Mouse (Mus musculus) hindbrain, embryonic 16.5 days (tissue): ENCODE measurements around the gene Trpc5. TPM values are rescaled to one million over a fixed set of nuclear protein-coding genes. Genes with fewer than 3 reads are reported as not detected.

Source experiments
- ATAC-seq: fragments of 200-750 bp; cut with Nextera tagmentation; 2 replicates; pipeline ENCODE4 v1.8.0; 2017; ENCODE audit warnings: moderate TSS enrichment, moderate library complexity
- H3K27ac ChIP-seq: fragments of 300-500 bp; sonication (generic); 2 replicates; pipeline ENCODE4 v1.5.1; 2014; ENCODE audit warnings: low read depth, mild to moderate bottlenecking, control low read depth, low read length, moderate library complexity
- H3K27me3 ChIP-seq: fragments of 300-500 bp; sonication (generic); replicated peaks from 2 replicates; pipeline ENCODE4 v1.6.1; 2014; ENCODE audit warnings: low read length; ENCODE audit not compliant: control insufficient read depth, insufficient read depth
- H3K36me3 ChIP-seq: fragments of 300-500 bp; sonication (generic); 2 replicates; pipeline ENCODE4 v1.6.1; 2014; ENCODE audit warnings: mild to moderate bottlenecking, low read length, moderate library complexity, mixed read lengths; ENCODE audit not compliant: control insufficient read depth, insufficient read depth
- H3K4me1 ChIP-seq: fragments of 300-500 bp; sonication (generic); 2 replicates; pipeline ENCODE4 v1.6.1; 2014; ENCODE audit warnings: low read depth, low read length; ENCODE audit not compliant: control insufficient read depth, insufficient read depth
- H3K4me2 ChIP-seq: fragments of 300-500 bp; sonication (generic); 2 replicates; pipeline ENCODE4 v1.6.1; 2014; ENCODE audit warnings: mild to moderate bottlenecking, low read length, control low read depth, moderate library complexity
- H3K4me3 ChIP-seq: fragments of 300-500 bp; sonication (generic); 2 replicates; pipeline ENCODE4 v1.5.1; 2014; ENCODE audit warnings: mild to moderate bottlenecking, low read length, control low read depth, moderate library complexity
- H3K9ac ChIP-seq: fragments of 300-500 bp; sonication (generic); 2 replicates; pipeline ENCODE4 v1.6.1; 2014; ENCODE audit warnings: low read depth, mild to moderate bottlenecking, control low read depth, low read length, moderate library complexity
- H3K9me3 ChIP-seq: fragments of 300-500 bp; sonication (generic); 2 replicates; pipeline ENCODE4 v1.6.1; 2014; ENCODE audit warnings: mild to moderate bottlenecking, low read length, moderate library complexity; ENCODE audit not compliant: control insufficient read depth
- WGBS: fragments of 180-500 bp; shearing (Covaris S2); extraction: QIAGEN DNeasy Blood & Tissue Kit; methylation state at CpG from one replicate; pipeline ENCODE4 v1.1.7; 2014; 5-methylcytosine and 5-hydroxymethylcytosine counted together
- polyA plus RNA-seq: library from polyadenylated mRNA; unstranded; fragments of >200 nt; fragmentation: Nextera tagmentation; extraction: Ambion mirVana; gene quantifications from 2 replicates; pipeline ENCODE4 v1.2.1, GENCODE M21; 2015

Trpc5 gene
- polyA plus RNA-seq, 1 experiment from 2014 or later, result 3.9 TPM

- ATAC-seq, result no peak
- WGBS, result 69% methylated on average over 4 of the region's 4 CpGs
- H3K9me3 ChIP-seq, result no peaks in the 10 kb centered on the region
Observed at GRCm38 (mm10) chrX:144612753-144613152, 75.2 kb downstream of the Trpc5 start.

GRCm38 (mm10) chrX:144536431-144536830 lies 151.5 kb downstream of the Trpc5 start:
- no peak for ATAC-seq
- H3K9ac ChIP-seq, result no peak overlapping the region
- H3K36me3 ChIP-seq, result no peaks in the 10 kb centered on the region
- no peak overlapping the region for H3K4me2 ChIP-seq
- no peaks in the 10 kb centered on the region for H3K9me3 ChIP-seq
- no peak overlapping the region for H3K27ac ChIP-seq
- 62% methylated on average over 1 of the region's 1 CpGs for WGBS
- no peaks in the 10 kb centered on the region for H3K27me3 ChIP-seq
- H3K4me3 ChIP-seq, result no peak overlapping the region
- no peaks in the 10 kb centered on the region for H3K4me1 ChIP-seq

More at GRCm38 (mm10) chrX:144612753-144613152, 75.2 kb downstream of the Trpc5 start:
- Histone ChIP-seq H3K27ac (no peak overlapping the region), H3K4me3 (no peak overlapping the region), H3K4me2 (no peak overlapping the region), H3K36me3 (no peaks in the 10 kb centered on the region), H3K9ac (no peak overlapping the region), H3K4me1 (no peaks in the 10 kb centered on the region), H3K27me3 (no peaks in the 10 kb centered on the region)

DNA sequence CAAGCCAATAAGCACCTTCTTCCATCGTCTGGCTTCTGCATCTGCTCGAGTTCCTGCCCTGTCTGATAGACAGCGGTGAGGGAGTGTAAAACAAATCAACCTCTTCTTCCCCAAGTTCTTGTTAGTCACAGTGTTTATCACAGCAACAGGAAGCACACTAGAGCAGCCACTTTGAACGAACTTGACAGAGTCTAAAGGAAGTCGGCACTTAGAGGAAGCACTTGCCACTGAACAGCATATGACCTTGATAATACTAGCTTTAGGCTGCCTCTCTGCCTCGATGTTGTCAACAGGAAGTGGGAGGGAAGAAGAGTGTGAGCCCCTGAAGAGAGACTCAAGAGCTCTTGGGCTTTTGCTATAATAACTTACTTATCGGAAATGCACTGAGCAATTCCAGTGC lies 161.9 kb downstream of the Trpc5 start:
- Histone ChIP-seq H3K36me3 (no peaks in the 10 kb centered on the region), H3K4me1 (no peaks in the 10 kb centered on the region), H3K4me3 (no peak overlapping the region), H3K9ac (no peak overlapping the region), H3K9me3 (no peaks in the 10 kb centered on the region), H3K27me3 (no peaks in the 10 kb centered on the region), H3K4me2 (no peak overlapping the region), H3K27ac (no peak overlapping the region)
- WGBS, result 79% methylated on average over 7 of the region's 7 CpGs
- no peak for ATAC-seq

DNA sequence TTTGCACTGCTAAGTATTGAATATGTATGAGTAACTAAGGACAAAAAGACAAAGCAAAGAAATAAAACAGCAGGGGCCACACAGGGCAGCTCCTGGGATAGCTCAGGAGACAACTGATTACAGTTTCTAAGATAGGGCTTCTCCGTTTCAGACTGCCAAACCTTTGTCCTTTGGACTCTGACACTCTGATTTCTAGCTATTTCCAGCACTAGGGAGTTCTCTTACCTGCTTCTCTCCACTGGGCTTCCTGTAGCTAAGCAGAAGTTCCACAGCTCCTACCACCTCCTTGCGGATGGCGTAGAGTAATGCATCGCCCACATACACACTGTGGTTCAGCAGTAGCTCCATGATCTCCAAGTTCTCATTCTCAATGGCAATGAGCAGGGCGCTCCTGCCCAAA lies 164.7 kb downstream of the Trpc5 start:
- no peak overlapping the region for H3K27ac ChIP-seq
- H3K27me3 ChIP-seq, result no peaks in the 10 kb centered on the region
- no peak overlapping the region for H3K4me2 ChIP-seq
- ATAC-seq, result no peak
- no peaks in the 10 kb centered on the region for H3K4me1 ChIP-seq
- no peak overlapping the region for H3K4me3 ChIP-seq
- H3K9ac ChIP-seq, result no peak overlapping the region
- H3K36me3 ChIP-seq, result no peaks in the 10 kb centered on the region
- WGBS, result 84% methylated on average over 5 of the region's 5 CpGs
- no peaks in the 10 kb centered on the region for H3K9me3 ChIP-seq

DNA sequence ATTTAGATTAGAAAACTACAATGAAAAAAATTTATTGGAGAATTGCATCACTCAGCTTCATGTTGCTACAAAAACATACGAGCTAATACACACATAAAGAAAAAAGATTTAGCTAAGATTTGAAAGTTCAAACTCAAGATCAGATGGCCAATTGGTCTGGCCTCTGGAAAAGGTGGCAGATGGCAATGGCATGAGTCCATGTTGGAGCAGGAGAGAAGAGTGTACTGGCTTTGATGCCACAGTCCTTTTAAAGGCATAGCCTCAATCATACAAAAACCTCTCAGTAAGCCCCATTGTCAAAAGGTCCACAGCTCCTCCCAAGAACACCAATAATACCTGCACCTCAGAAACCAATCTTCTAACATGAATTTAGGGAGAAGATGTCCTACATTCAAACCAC lies 196.6 kb downstream of the Trpc5 start:
- 81% methylated on average over 1 of the region's 1 CpGs for WGBS
- no peak overlapping the region for H3K4me3 ChIP-seq
- H3K27ac ChIP-seq, result no peak overlapping the region
- H3K9ac ChIP-seq, result no peak overlapping the region
- H3K9me3 ChIP-seq, result no peaks in the 10 kb centered on the region
- ATAC-seq, result no peak
- no peak overlapping the region for H3K4me2 ChIP-seq
- no peaks in the 10 kb centered on the region for H3K36me3 ChIP-seq
- no peaks in the 10 kb centered on the region for H3K27me3 ChIP-seq
- H3K4me1 ChIP-seq, result no peaks in the 10 kb centered on the region

DNA sequence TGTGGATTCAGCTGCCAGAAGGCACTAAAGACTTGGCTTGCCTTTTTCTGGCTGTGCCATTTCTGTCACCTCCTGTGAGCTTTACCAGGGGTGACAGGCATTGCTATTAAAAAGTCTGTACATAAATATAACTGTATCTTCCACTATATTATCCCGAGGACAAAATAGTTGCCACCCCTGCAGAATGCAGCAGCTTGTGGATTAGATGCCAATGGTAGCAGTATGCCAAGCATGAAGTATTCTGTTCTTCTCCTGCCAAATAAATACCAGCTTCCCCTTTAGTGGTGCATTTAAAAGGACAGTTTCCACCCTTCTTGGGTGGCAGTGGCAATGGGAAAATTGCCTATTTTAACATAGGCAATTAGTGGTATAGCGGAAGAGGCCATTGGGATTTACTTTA lies 223.6 kb downstream of the Trpc5 start:
- H3K4me1 ChIP-seq, result no peaks in the 10 kb centered on the region
- ATAC-seq, result no peak
- no peaks in the 10 kb centered on the region for H3K9me3 ChIP-seq
- H3K4me3 ChIP-seq, result no peak overlapping the region
- no peaks in the 10 kb centered on the region for H3K27me3 ChIP-seq
- no peak overlapping the region for H3K4me2 ChIP-seq
- 70% methylated on average over 2 of the region's 2 CpGs for WGBS
- no peak overlapping the region for H3K27ac ChIP-seq
- H3K36me3 ChIP-seq, result no peaks in the 10 kb centered on the region
- H3K9ac ChIP-seq, result no peak overlapping the region

- H3K4me3 ChIP-seq, result no peak within 1 kb of the TSS
- H3K27me3 ChIP-seq, result no peaks in the 10 kb centered on the region
- H3K36me3 ChIP-seq, result no peaks in the 10 kb centered on the region
- H3K27ac ChIP-seq, result no peak within 1 kb of the TSS
- H3K4me1 ChIP-seq, result no peaks in the 10 kb centered on the region
- H3K4me2 ChIP-seq, result no peak within 1 kb of the TSS
- no peaks in the 10 kb centered on the region for H3K9me3 ChIP-seq
- 83% methylated on average over 5 of the region's 5 CpGs for WGBS
- H3K9ac ChIP-seq, result no peak within 1 kb of the TSS
- no peak for ATAC-seq
Observed at GRCm38 (mm10) chrX:144456281-144456680, 231.7 kb downstream of the Trpc5 start, which contains the start of gene Trpc5os. Gene Trpc5os (plus strand): TSS chrX:144456581.

- Histone ChIP-seq H3K9me3 (no peaks in the 10 kb centered on the region), H3K27ac (no peak overlapping the region), H3K27me3 (no peaks in the 10 kb centered on the region), H3K36me3 (no peaks in the 10 kb centered on the region), H3K4me3 (no peak overlapping the region), H3K4me1 (no peaks in the 10 kb centered on the region), H3K9ac (no peak overlapping the region), H3K4me2 (no peak overlapping the region)
- WGBS, result 78% methylated on average over 3 of the region's 3 CpGs
- ATAC-seq, result no peak
Observed at GRCm38 (mm10) chrX:144423848-144424247, 264.1 kb downstream of the Trpc5 start.

GRCm38 (mm10) chrX:144421091-144421490 lies 266.9 kb downstream of the Trpc5 start:
- H3K27me3 ChIP-seq, result no peaks in the 10 kb centered on the region
- no peaks in the 10 kb centered on the region for H3K9me3 ChIP-seq
- no peak for ATAC-seq
- H3K36me3 ChIP-seq, result no peaks in the 10 kb centered on the region
- H3K27ac ChIP-seq, result no peak overlapping the region
- no peak overlapping the region for H3K4me3 ChIP-seq
- H3K4me1 ChIP-seq, result no peaks in the 10 kb centered on the region
- H3K4me2 ChIP-seq, result no peak overlapping the region
- 100% methylated on average over 1 of the region's 1 CpGs for WGBS
- no peak overlapping the region for H3K9ac ChIP-seq

DNA sequence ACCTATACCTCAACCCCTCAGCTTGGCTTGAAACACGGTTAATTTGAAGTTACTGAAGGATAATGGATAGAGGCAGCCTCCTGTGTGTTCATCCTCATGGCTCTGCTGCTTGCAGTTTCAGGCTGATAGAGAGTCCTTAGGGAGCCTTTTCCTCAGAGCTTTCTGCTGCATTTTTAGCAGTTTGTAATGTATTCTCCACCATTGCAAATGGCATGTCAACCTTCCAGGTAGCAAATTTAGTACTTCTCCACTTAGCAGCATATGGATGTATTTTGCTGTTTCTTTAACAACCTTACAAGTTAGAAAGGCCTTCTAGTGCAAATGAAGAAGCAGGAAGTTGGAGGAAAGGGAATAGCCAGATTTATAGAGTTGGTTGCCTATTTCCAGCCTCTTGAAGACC lies 267.7 kb downstream of the Trpc5 start:
- no peaks in the 10 kb centered on the region for H3K36me3 ChIP-seq
- no peak overlapping the region for H3K4me2 ChIP-seq
- no peaks in the 10 kb centered on the region for H3K27me3 ChIP-seq
- H3K4me3 ChIP-seq, result no peak overlapping the region
- no peak overlapping the region for H3K9ac ChIP-seq
- H3K9me3 ChIP-seq, result no peaks in the 10 kb centered on the region
- no peaks in the 10 kb centered on the region for H3K4me1 ChIP-seq
- ATAC-seq, result no peak
- 60% methylated on average over 1 of the region's 1 CpGs for WGBS
- H3K27ac ChIP-seq, result no peak overlapping the region
